Mouse (Mus musculus) midbrain, embryonic 13.5 days (tissue): Measurements from ENCODE around the gene Cd300lb. TPM values are rescaled to one million over a fixed set of nuclear protein-coding genes. Genes with fewer than 3 reads are reported as not detected.

Experiments
- ATAC-seq: fragments of 200-750 bp; cut with Nextera tagmentation; 2 replicates; pipeline ENCODE4 v1.8.0; 2017; ENCODE audit warnings: mild to moderate bottlenecking, moderate TSS enrichment, moderate library complexity
- H3K27ac ChIP-seq: fragments of 300-500 bp; sonication (generic); 2 replicates; pipeline ENCODE4 v1.5.1; 2015; ENCODE audit warnings: inconsistent platforms, mild to moderate bottlenecking, moderate library complexity
- H3K27me3 ChIP-seq: fragments of 300-500 bp; sonication (generic); 2 replicates; pipeline ENCODE4 v1.6.1; 2015; ENCODE audit warnings: mild to moderate bottlenecking, inconsistent platforms
- H3K36me3 ChIP-seq: fragments of 300-500 bp; sonication (generic); 2 replicates; pipeline ENCODE4 v1.6.1; 2015; ENCODE audit warnings: mild to moderate bottlenecking, inconsistent platforms
- H3K4me1 ChIP-seq: fragments of 300-500 bp; sonication (generic); replicated peaks from 2 replicates; pipeline ENCODE4 v1.6.1; 2015; ENCODE audit warnings: inconsistent platforms
- H3K4me2 ChIP-seq: fragments of 300-500 bp; sonication (generic); replicated peaks from 2 replicates; pipeline ENCODE4 v1.6.1; 2015; ENCODE audit warnings: moderate library complexity, mild to moderate bottlenecking, inconsistent platforms
- H3K4me3 ChIP-seq: fragments of 300-500 bp; sonication (generic); replicated peaks from 2 replicates; pipeline ENCODE4 v1.5.1; 2015; ENCODE audit warnings: mild to moderate bottlenecking, inconsistent platforms
- H3K9ac ChIP-seq: fragments of 300-500 bp; sonication (generic); replicated peaks from 2 replicates; pipeline ENCODE4 v1.6.1; 2015; ENCODE audit warnings: mild to moderate bottlenecking, inconsistent platforms
- H3K9me3 ChIP-seq: fragments of 300-500 bp; sonication (generic); 2 replicates; pipeline ENCODE4 v1.6.1; 2016; ENCODE audit warnings: mild to moderate bottlenecking, inconsistent platforms
- WGBS: fragments of 180-500 bp; shearing (Covaris S2); methylation state at CpG from one replicate; pipeline ENCODE4 v1.1.7; 2015; 5-methylcytosine and 5-hydroxymethylcytosine counted together
- polyA plus RNA-seq: library from polyadenylated mRNA; unstranded; fragments of >200 nt; fragmentation: Nextera tagmentation; extraction: Ambion mirVana; gene quantifications from 2 replicates; pipeline ENCODE4 v1.2.1, GENCODE M21; 2015

The Cd300lb gene
- polyA plus RNA-seq: 0.05 TPM in 1 of 2 replicates, not detected in the other

DNA sequence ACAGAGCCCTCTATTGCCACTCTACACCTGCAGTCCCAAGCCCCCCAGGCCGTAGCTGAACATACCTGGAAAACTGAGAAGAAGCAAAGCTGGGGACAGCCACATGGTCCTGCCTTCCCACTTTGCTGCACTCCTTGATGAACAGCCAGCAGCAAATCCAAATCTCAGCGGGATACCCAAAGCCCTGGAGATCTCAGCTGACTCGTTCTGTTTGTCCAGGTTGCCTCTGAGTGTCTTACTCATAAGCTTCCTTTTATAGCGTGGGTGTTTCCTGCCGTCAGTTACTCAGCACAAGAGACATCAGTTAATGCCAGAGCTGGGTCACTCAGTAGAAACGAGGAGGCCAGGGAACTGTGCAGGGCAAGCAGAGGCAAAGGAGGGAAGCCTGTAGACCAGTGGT is at the start of gene Cd300lb:
TSS of gene Cd300lb (minus strand) at position 243 of the 400 bp plus-strand sequence.
- WGBS: 63% methylated on average over 6 of the region's 6 CpGs
- Histone ChIP-seq H3K4me3 (no peak within 1 kb of the TSS), H3K27me3 (no peaks in the 10 kb centered on the region), H3K9ac (no peak within 1 kb of the TSS), H3K4me1 (no peaks in the 10 kb centered on the region), H3K27ac (no peak within 1 kb of the TSS), H3K9me3 (no peaks in the 10 kb centered on the region), H3K4me2 (no peak within 1 kb of the TSS), H3K36me3 (no peaks in the 10 kb centered on the region)
- ATAC-seq: no peak

DNA sequence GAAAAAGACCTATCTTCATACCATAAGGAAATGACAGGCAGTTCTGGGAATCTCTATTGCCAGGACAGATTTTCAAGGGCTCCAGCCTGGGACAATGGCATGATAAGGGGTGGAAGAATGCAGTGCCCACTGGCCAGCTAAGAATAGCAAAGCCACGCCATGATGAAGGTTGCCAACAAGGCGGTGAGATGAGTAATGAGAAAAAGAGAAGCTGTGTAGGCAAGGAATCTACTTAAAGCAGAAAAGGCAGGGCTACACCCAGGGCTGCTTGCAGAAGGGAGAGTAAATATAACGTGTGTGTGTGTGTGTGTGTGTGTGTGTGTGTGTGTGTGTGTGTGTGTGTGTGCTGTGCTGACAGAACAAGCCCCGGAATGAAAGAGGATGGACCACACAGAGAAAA is 47.7 kb upstream of the Cd300lb start:
- no peaks in the 10 kb centered on the region for H3K27me3 ChIP-seq
- H3K9me3 ChIP-seq: peaks cover 27% of the 10 kb centered on the region
- no peak overlapping the region for H3K4me2 ChIP-seq
- no peak overlapping the region for H3K27ac ChIP-seq
- no peaks in the 10 kb centered on the region for H3K4me1 ChIP-seq
- 79% methylated on average over 4 of the region's 4 CpGs for WGBS
- no peak for ATAC-seq
- H3K9ac ChIP-seq: no peak overlapping the region
- H3K36me3 ChIP-seq: no peaks in the 10 kb centered on the region
- H3K4me3 ChIP-seq: no peak overlapping the region

DNA sequence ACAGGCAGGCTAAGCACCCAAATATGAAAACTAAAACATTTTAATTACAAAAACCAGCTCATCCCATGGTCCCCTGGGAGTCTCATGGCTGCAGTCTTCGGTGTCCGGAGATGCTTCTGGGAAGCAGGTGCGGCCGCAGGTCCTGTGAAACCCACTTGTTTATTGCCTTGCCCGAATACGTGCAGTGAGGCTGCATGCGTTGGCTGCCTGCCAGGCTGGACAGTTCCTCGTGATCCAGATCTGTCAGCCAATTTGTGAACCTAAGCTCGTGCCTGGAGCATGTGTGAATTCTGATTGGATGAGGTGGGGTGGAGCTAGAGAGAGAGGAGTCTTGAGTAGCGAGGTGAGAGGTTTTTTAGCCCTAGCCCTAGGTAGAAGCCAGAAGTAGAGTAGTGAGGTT is 38.5 kb upstream of the Cd300lb start:
- no peak overlapping the region for H3K27ac ChIP-seq
- H3K9me3 ChIP-seq: peaks cover 25% of the 10 kb centered on the region
- H3K4me1 ChIP-seq: no peaks in the 10 kb centered on the region
- no peak overlapping the region for H3K4me3 ChIP-seq
- H3K36me3 ChIP-seq: no peaks in the 10 kb centered on the region
- WGBS: 81% methylated on average over 10 of the region's 10 CpGs
- ATAC-seq: no peak
- no peak overlapping the region for H3K9ac ChIP-seq
- no peaks in the 10 kb centered on the region for H3K27me3 ChIP-seq
- H3K4me2 ChIP-seq: no peak overlapping the region

DNA sequence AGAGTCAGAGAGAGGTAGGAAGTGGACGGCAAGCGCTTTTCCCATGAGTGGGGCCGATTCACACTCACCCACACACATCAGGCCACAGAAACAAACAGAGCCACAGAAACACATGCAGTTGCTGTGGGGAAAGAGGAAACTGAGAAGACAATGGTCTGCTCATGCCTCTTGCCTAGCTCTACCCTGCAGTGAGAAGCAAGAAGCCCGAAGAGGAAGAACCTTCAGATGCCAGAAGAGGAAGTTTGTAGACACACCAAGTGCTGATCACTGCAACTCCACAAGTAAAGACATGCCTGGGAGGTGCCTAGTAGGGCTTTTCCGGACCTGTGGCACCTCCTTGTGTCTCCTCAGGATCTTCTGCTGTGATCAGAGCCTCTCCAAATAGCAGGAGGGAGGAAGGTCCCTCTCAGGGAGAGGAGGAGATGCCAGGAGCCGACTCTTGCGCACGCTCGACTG is 34.6 kb upstream of the Cd300lb start, which contains the start of gene Cd300c:
TSS of gene Cd300c (minus strand) at position 406 of the 456 bp plus-strand sequence.
- no peak within 1 kb of the TSS for H3K9ac ChIP-seq

DNA sequence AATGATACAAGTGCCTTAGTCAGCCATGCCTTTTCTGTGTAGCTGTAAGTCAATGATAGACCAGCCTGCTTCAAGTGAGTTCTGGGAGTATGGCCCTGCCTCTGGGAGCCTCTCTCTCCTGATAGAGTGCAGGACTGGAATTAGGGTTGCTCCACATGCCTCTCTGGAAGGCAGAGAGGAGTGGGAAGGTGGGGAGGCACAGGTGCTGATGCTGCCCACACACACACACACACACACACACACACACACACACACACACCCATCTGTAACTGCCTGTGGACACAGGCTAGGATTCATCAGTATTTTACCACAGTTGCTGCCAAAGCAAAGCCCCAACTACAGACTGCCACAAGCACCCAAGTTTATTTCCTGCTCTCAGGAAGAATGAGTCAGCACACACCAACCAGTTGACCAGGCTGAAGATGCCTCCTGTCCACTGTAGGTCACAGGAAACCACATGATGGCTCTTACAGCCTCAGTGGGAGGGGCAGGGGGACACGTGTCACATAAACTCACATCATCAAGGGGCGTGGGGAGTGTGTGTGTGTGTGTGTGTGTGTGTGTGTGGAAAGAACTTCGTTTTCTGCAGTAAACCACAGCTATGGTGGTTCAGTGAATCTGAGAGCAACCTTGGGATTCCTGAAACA is 31.1 kb upstream of the Cd300lb start:
- ATAC-seq: no peak
- Histone ChIP-seq H3K4me1 (no peaks in the 10 kb centered on the region), H3K27me3 (no peaks in the 10 kb centered on the region), H3K9me3 (no peaks in the 10 kb centered on the region), H3K4me3 (no peak overlapping the region), H3K4me2 (no peak overlapping the region), H3K9ac (no peak overlapping the region), H3K27ac (no peak overlapping the region), H3K36me3 (no peaks in the 10 kb centered on the region)
- 68% methylated on average over 3 of the region's 3 CpGs for WGBS

More for the DNA sequence above, 34.6 kb upstream of the Cd300lb start, which contains the start of gene Cd300c:
- Histone ChIP-seq H3K4me3 (no peak within 1 kb of the TSS), H3K9me3 (peaks cover 12% of the 10 kb centered on the region), H3K27ac (no peak within 1 kb of the TSS), H3K4me2 (no peak within 1 kb of the TSS), H3K4me1 (no peaks in the 10 kb centered on the region), H3K36me3 (no peaks in the 10 kb centered on the region), H3K27me3 (no peaks in the 10 kb centered on the region)
- WGBS: 87% methylated on average over 9 of the region's 9 CpGs
- no peak for ATAC-seq

DNA sequence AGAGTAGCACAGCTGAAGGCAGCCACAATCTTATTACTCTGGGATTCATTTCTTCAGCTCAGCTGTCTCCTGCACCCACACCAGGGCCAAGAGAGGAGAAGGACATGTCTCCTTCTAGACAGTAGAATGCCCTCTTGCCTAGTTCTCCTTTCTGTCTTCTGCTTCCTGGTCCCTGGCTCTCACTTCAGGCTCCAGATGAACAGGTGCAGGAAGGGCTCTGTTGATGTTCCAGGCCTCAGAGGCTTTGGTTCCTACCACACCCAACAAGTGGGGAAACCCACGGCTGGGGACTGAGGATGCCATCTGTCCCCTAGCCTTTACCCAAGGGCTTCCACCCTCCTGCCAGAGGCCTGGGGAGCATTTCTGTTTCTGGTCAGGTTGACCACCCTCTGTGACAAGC is 26.2 kb upstream of the Cd300lb start:
- no peak overlapping the region for H3K27ac ChIP-seq
- H3K4me2 ChIP-seq: no peak overlapping the region
- no peaks in the 10 kb centered on the region for H3K36me3 ChIP-seq
- 77% methylated on average over 1 of the region's 1 CpGs for WGBS
- no peaks in the 10 kb centered on the region for H3K4me1 ChIP-seq
- H3K4me3 ChIP-seq: no peak overlapping the region
- no peaks in the 10 kb centered on the region for H3K9me3 ChIP-seq
- H3K9ac ChIP-seq: no peak overlapping the region
- no peak for ATAC-seq
- no peaks in the 10 kb centered on the region for H3K27me3 ChIP-seq

DNA sequence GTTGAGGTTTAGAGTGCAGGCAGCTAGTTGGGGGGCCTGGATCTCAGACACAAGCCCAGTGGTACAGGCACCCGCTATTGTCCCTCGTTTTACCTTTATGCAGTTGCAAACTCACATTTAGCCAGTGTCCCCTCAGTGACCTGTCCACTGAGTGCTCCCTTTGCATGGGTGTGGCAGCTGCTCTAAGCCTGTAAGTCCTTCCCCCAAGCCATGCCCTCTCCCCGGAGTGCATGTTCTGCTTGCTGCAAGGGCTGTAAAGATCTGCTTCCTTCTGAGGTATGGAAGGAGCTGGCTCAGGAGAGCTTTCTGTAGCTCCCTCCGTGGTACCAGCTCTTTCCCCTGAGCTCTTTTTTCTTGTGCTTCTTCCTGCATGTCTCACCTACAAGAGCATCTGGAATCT is 595 bp downstream of the Cd300lb start:
- Histone ChIP-seq H3K4me3 (no peak overlapping the region), H3K4me1 (no peaks in the 10 kb centered on the region), H3K27ac (no peak overlapping the region), H3K4me2 (no peak overlapping the region), H3K9me3 (no peaks in the 10 kb centered on the region), H3K27me3 (no peaks in the 10 kb centered on the region), H3K36me3 (no peaks in the 10 kb centered on the region), H3K9ac (no peak overlapping the region)
- ATAC-seq: no peak
- WGBS: 82% methylated on average over 4 of the region's 4 CpGs

DNA sequence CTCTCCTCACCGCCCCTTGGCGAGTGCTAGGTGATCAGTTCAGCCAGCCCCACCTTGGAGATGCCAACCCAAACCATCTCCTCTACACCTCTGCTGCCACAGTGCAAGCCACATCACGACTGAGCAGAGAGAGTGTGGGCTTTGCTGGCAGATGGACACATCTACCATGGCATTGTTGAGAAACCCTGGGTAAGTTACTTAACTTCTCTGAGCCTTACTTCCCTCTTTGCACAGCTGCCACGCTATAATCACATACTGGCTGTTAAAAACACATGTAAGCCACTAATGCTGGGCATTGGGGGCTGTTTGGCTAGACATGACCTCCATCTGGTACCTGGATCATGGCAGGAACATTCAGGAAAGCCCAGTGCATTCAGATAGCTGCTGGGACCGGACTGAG is 3.1 kb downstream of the Cd300lb start:
- Histone ChIP-seq H3K4me3 (no peak overlapping the region), H3K27me3 (no peaks in the 10 kb centered on the region), H3K9ac (no peak overlapping the region), H3K4me1 (no peaks in the 10 kb centered on the region), H3K36me3 (no peaks in the 10 kb centered on the region), H3K9me3 (no peaks in the 10 kb centered on the region), H3K27ac (no peak overlapping the region), H3K4me2 (no peak overlapping the region)
- 85% methylated on average over 5 of the region's 5 CpGs for WGBS
- ATAC-seq: no peak

DNA sequence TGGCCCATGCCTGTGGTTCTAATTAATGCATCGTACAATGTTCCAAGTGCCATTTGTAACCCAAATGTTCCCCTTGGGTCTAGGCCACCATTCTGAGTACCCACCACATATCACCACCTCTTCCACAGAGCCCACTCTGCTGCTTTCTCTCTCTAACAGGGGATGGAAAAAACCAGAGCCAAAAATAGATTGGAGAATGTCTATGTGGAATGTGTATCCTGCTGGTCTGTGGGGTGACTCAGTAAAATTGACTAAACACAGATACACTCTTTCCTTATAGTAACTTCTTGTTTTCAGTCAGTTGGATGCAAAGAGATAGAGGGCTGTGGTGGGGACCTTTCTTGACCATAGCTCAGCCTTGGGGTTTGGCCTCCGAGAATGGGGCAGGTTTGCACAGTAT is 4.6 kb downstream of the Cd300lb start:
- no peak overlapping the region for H3K4me2 ChIP-seq
- H3K4me1 ChIP-seq: no peaks in the 10 kb centered on the region
- no peaks in the 10 kb centered on the region for H3K36me3 ChIP-seq
- H3K9ac ChIP-seq: no peak overlapping the region
- no peak for ATAC-seq
- no peaks in the 10 kb centered on the region for H3K27me3 ChIP-seq
- H3K4me3 ChIP-seq: no peak overlapping the region
- WGBS: 95% methylated on average over 2 of the region's 2 CpGs
- no peaks in the 10 kb centered on the region for H3K9me3 ChIP-seq
- no peak overlapping the region for H3K27ac ChIP-seq

DNA sequence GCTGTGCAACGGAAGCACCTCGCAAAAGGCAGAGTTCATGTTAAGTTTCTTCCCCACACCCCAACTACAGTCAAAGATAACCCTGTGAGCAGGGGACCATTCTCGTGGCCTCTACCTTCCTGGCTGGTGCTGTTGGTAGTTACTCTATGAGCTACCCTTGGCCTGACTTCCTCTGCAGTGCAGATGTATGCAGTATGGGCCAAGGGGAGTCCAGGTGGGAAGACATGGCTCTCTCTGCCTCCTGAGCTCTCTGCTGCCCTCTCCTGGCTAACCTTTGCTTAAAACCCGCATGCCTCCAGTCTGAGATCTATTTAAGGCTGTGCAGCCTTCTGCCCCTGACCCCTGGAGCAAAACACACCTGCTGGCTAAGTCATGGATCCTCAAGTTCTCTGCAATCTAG is 10.2 kb downstream of the Cd300lb start:
- Histone ChIP-seq H3K27ac (no peak overlapping the region), H3K4me3 (no peak overlapping the region), H3K9ac (no peak overlapping the region), H3K36me3 (no peaks in the 10 kb centered on the region), H3K4me1 (no peaks in the 10 kb centered on the region), H3K9me3 (no peaks in the 10 kb centered on the region), H3K27me3 (no peaks in the 10 kb centered on the region), H3K4me2 (no peak overlapping the region)
- no peak for ATAC-seq
- 78% methylated on average over 4 of the region's 4 CpGs for WGBS

DNA sequence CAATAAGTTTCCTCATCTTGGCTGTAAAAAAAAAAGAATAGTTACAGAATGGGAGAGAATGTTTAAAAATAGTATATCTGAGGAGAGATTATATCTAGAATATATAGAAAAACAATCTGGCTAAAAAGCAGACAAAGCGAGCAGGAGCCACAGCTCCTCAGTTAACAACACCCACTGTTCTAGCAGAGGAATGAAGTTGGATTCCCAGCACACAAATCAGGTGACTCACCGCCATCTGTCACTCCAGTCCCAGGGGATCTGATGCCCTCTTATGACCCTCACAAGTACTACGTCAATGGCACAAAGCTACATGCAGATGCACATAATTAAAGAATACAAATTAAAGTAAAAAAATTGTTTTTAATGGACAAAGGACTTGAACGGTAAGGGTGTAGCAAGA is 11.7 kb downstream of the Cd300lb start:
- no peaks in the 10 kb centered on the region for H3K9me3 ChIP-seq
- no peak overlapping the region for H3K4me3 ChIP-seq
- H3K9ac ChIP-seq: no peak overlapping the region
- H3K4me2 ChIP-seq: no peak overlapping the region
- no peaks in the 10 kb centered on the region for H3K27me3 ChIP-seq
- 84% methylated on average over 4 of the region's 4 CpGs for WGBS
- no peaks in the 10 kb centered on the region for H3K36me3 ChIP-seq
- no peak overlapping the region for H3K27ac ChIP-seq
- H3K4me1 ChIP-seq: no peaks in the 10 kb centered on the region
- ATAC-seq: no peak

DNA sequence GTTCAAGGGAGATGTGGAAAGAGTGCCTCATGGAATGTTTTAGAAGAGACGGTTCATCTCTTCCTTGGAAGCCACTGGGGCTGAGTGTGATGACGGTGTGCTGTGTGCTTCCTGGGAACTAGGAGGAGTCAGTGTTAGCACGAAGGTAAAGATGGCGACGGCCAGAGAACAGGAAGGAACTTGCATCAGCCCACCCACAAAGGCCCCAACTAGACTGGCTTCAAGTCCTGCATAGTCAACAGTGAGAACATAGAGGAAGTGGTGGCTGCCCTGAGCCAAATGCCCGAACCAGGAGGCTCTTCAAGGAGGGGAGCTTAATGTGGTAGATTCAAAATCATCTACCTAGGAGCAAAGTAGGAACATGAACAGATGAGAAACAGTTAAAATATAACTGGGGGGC is 17.1 kb downstream of the Cd300lb start:
- no peaks in the 10 kb centered on the region for H3K9me3 ChIP-seq
- ATAC-seq: no peak
- no peak overlapping the region for H3K9ac ChIP-seq
- H3K4me1 ChIP-seq: no peaks in the 10 kb centered on the region
- peaks cover 4% of the 10 kb centered on the region; the same call in 1 of the 2 replicates for H3K27me3 ChIP-seq
- no peak overlapping the region for H3K4me3 ChIP-seq
- no peak overlapping the region for H3K27ac ChIP-seq
- no peaks in the 10 kb centered on the region for H3K36me3 ChIP-seq
- 81% methylated on average over 6 of the region's 6 CpGs for WGBS
- H3K4me2 ChIP-seq: no peak overlapping the region

DNA sequence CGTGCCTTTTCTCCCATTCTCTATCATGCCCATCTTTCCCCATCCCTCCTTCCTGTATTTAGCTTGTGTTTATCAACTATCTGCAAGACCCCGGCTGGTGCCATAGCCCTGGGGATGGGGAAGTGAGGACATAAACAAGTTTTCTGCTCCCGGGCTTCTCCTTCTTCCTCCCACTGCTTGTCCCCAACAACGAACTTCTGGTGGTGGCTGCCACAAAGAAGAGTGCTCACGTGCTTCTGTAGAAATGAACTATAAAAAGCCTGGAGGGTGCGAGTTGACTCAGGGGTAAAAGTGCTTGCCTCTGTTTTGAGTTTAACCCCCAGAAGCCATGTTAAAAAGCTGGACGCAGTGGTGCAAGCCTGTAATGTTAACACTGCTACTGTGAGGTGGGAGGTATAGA is 19.2 kb downstream of the Cd300lb start:
- H3K27ac ChIP-seq: no peak overlapping the region
- H3K36me3 ChIP-seq: no peaks in the 10 kb centered on the region
- H3K9me3 ChIP-seq: no peaks in the 10 kb centered on the region
- peaks cover 4% of the 10 kb centered on the region; the same call in 1 of the 2 replicates for H3K27me3 ChIP-seq
- H3K9ac ChIP-seq: no peak overlapping the region
- no peak for ATAC-seq
- no peak overlapping the region for H3K4me3 ChIP-seq
- no peak overlapping the region for H3K4me2 ChIP-seq
- 68% methylated on average over 7 of the region's 7 CpGs for WGBS
- no peaks in the 10 kb centered on the region for H3K4me1 ChIP-seq
